Mouse (Mus musculus): ENCODE results near the gene Fry. TPM values are rescaled to one million over a fixed set of nuclear protein-coding genes. Genes with fewer than 3 reads are reported as not detected.

Gene Fry
- polyA plus RNA-seq, 1 experiment from 2014 or later, result 8.5 TPM

GRCm38 (mm10) chr5:150263162-150263561 lies 144.7 kb downstream of the Fry start:
- Histone ChIP-seq H3K36me3 (ENCODE audit: insufficient read depth, low read length) (no peaks in the 10 kb centered on the region), H3K27ac (0 out of 2 replicates have a peak overlapping the region, but pooled peaks have one; percentile 37), H3K9ac (ENCODE audit: low read depth, low read length) (no peak overlapping the region), H3K27me3 (ENCODE audit: insufficient read depth, low read length) (no peaks in the 10 kb centered on the region), H3K4me2 (ENCODE audit: low read length) (no peak overlapping the region), H3K4me3 (replicated peaks; ENCODE audit: low read depth, low read length) (no peak overlapping the region), H3K9me3 (replicated peaks; ENCODE audit: low read length) (no peaks in the 10 kb centered on the region), H3K4me1 (replicated peaks; ENCODE audit: insufficient read depth, low read length) (peaks cover 21% of the 10 kb centered on the region; the same call in 1 of the 2 replicates)
- 62% methylated on average over 12 of the region's 12 CpGs for WGBS
- ATAC-seq (replicated peaks; ENCODE audit: low FRiP score, low read depth), result no peak
- TF ChIP-seq CTCF (IDR thresholded peaks at IDR 0.05; ENCODE audit: low read depth), result no peak
- no peak for DNase-seq (ENCODE audit: low spot score)

- Histone ChIP-seq H3K9me3 (replicated peaks; ENCODE audit: low read length) (no peaks in the 10 kb centered on the region), H3K27ac (peak overlapping the region; percentile 37; the same call in 1 of the 2 replicates), H3K4me3 (replicated peaks; ENCODE audit: low read depth, low read length) (no peak overlapping the region), H3K4me2 (ENCODE audit: low read length) (no peak overlapping the region), H3K9ac (ENCODE audit: low read depth, low read length) (no peak overlapping the region), H3K36me3 (ENCODE audit: insufficient read depth, low read length) (no peaks in the 10 kb centered on the region), H3K27me3 (ENCODE audit: insufficient read depth, low read length) (no peaks in the 10 kb centered on the region), H3K4me1 (replicated peaks; ENCODE audit: insufficient read depth, low read length) (peaks cover 21% of the 10 kb centered on the region; the same call in 1 of the 2 replicates)
- DNase-seq (ENCODE audit: low spot score) (peak; percentile 63), ATAC-seq (replicated peaks; ENCODE audit: low FRiP score, low read depth) (no peak)
- WGBS, result 65% methylated on average over 6 of the region's 6 CpGs
- TF ChIP-seq CTCF (IDR thresholded peaks at IDR 0.05; ENCODE audit: low read depth), result no peak
Measured at GRCm38 (mm10) chr5:150263656-150264055, 145.2 kb downstream of the Fry start.

GRCm38 (mm10) chr5:150265005-150265404 lies 146.6 kb downstream of the Fry start:
- Histone ChIP-seq H3K36me3 (ENCODE audit: insufficient read depth, low read length) (no peaks in the 10 kb centered on the region), H3K4me2 (ENCODE audit: low read length) (no peak overlapping the region), H3K9me3 (replicated peaks; ENCODE audit: low read length) (no peaks in the 10 kb centered on the region), H3K4me1 (replicated peaks; ENCODE audit: insufficient read depth, low read length) (0 out of 2 replicates have a peak, but pooled peaks cover 17% of the 10 kb centered on the region), H3K4me3 (replicated peaks; ENCODE audit: low read depth, low read length) (no peak overlapping the region), H3K27ac (no peak overlapping the region), H3K27me3 (ENCODE audit: insufficient read depth, low read length) (no peaks in the 10 kb centered on the region), H3K9ac (ENCODE audit: low read depth, low read length) (no peak overlapping the region)
- no peak for DNase-seq (ENCODE audit: low spot score)
- no peak for TF ChIP-seq CTCF (IDR thresholded peaks at IDR 0.05; ENCODE audit: low read depth)
- ATAC-seq (replicated peaks; ENCODE audit: low FRiP score, low read depth), result no peak
- 46% methylated on average over 1 of the region's 1 CpGs for WGBS

- no peaks in the 10 kb centered on the region for H3K36me3 ChIP-seq (ENCODE audit: insufficient read depth, low read length)
- H3K27me3 ChIP-seq (ENCODE audit: insufficient read depth, low read length), result no peaks in the 10 kb centered on the region
- H3K4me3 ChIP-seq (replicated peaks; ENCODE audit: low read depth, low read length), result no peak overlapping the region
- H3K27ac ChIP-seq, result no peak overlapping the region
- H3K4me2 ChIP-seq (ENCODE audit: low read length), result no peak overlapping the region
- 80% methylated on average over 2 of the region's 2 CpGs for WGBS
- 0 out of 2 replicates have a peak, but pooled peaks cover 17% of the 10 kb centered on the region for H3K4me1 ChIP-seq (replicated peaks; ENCODE audit: insufficient read depth, low read length)
- ATAC-seq (replicated peaks; ENCODE audit: low FRiP score, low read depth) (no peak), DNase-seq (ENCODE audit: low spot score) (no peak)
- H3K9ac ChIP-seq (ENCODE audit: low read depth, low read length), result no peak overlapping the region
- no peak for TF ChIP-seq CTCF (IDR thresholded peaks at IDR 0.05; ENCODE audit: low read depth)
- no peaks in the 10 kb centered on the region for H3K9me3 ChIP-seq (replicated peaks; ENCODE audit: low read length)
Measured at GRCm38 (mm10) chr5:150265953-150266352, 147.5 kb downstream of the Fry start.

GRCm38 (mm10) chr5:150268261-150268660 lies 149.8 kb downstream of the Fry start:
- Histone ChIP-seq H3K4me2 (ENCODE audit: low read length) (no peak overlapping the region), H3K27me3 (ENCODE audit: insufficient read depth, low read length) (no peaks in the 10 kb centered on the region), H3K27ac (no peak overlapping the region), H3K4me1 (replicated peaks; ENCODE audit: insufficient read depth, low read length) (0 out of 2 replicates have a peak, but pooled peaks cover 7% of the 10 kb centered on the region), H3K36me3 (ENCODE audit: insufficient read depth, low read length) (no peaks in the 10 kb centered on the region), H3K9me3 (replicated peaks; ENCODE audit: low read length) (no peaks in the 10 kb centered on the region), H3K9ac (ENCODE audit: low read depth, low read length) (no peak overlapping the region), H3K4me3 (replicated peaks; ENCODE audit: low read depth, low read length) (no peak overlapping the region)
- peak; percentile 51 for TF ChIP-seq CTCF (IDR thresholded peaks at IDR 0.05; ENCODE audit: low read depth)
- WGBS, result 95% methylated on average over 3 of the region's 3 CpGs
- ATAC-seq (replicated peaks; ENCODE audit: low FRiP score, low read depth) (no peak), DNase-seq (ENCODE audit: low spot score) (no peak)

GRCm38 (mm10) chr5:150270468-150270867 lies 152.0 kb downstream of the Fry start:
- no peak overlapping the region for H3K4me2 ChIP-seq (ENCODE audit: low read length)
- no peak overlapping the region for H3K27ac ChIP-seq
- H3K4me3 ChIP-seq (replicated peaks; ENCODE audit: low read depth, low read length), result no peak overlapping the region
- DNase-seq (ENCODE audit: low spot score) (no peak), ATAC-seq (replicated peaks; ENCODE audit: low FRiP score, low read depth) (no peak)
- no peak overlapping the region for H3K9ac ChIP-seq (ENCODE audit: low read depth, low read length)
- WGBS, result 77% methylated on average over 4 of the region's 4 CpGs
- no peaks in the 10 kb centered on the region for H3K4me1 ChIP-seq (replicated peaks; ENCODE audit: insufficient read depth, low read length)
- no peaks in the 10 kb centered on the region for H3K27me3 ChIP-seq (ENCODE audit: insufficient read depth, low read length)
- TF ChIP-seq CTCF (IDR thresholded peaks at IDR 0.05; ENCODE audit: low read depth), result no peak
- no peaks in the 10 kb centered on the region for H3K36me3 ChIP-seq (ENCODE audit: insufficient read depth, low read length)
- no peaks in the 10 kb centered on the region for H3K9me3 ChIP-seq (replicated peaks; ENCODE audit: low read length)

GRCm38 (mm10) chr5:150272173-150272572 lies 153.7 kb downstream of the Fry start:
- Histone ChIP-seq H3K9ac (ENCODE audit: low read depth, low read length) (no peak overlapping the region), H3K4me3 (replicated peaks; ENCODE audit: low read depth, low read length) (no peak overlapping the region), H3K36me3 (ENCODE audit: insufficient read depth, low read length) (no peaks in the 10 kb centered on the region), H3K9me3 (replicated peaks; ENCODE audit: low read length) (no peaks in the 10 kb centered on the region), H3K27me3 (ENCODE audit: insufficient read depth, low read length) (no peaks in the 10 kb centered on the region), H3K27ac (no peak overlapping the region), H3K4me2 (ENCODE audit: low read length) (no peak overlapping the region), H3K4me1 (replicated peaks; ENCODE audit: insufficient read depth, low read length) (0 out of 2 replicates have a peak, but pooled peaks cover 3% of the 10 kb centered on the region)
- TF ChIP-seq CTCF (IDR thresholded peaks at IDR 0.05; ENCODE audit: low read depth), result no peak
- DNase-seq (ENCODE audit: low spot score), result no peak
- no peak for ATAC-seq (replicated peaks; ENCODE audit: low FRiP score, low read depth)
- WGBS, result 91% methylated on average over 9 of the region's 9 CpGs
